In genomic region chr1:168584137-168584536, GRCm38 (mm10) we compare ENCODE assay signal across 20 mouse cellular contexts.
A peak's percentile ranks its signal among the peaks of the same experiment; 100 is the strongest.
DNase-seq lines count a peak whose midpoint lies in the region; ATAC-seq lines count a peak whose summit lies in the region.
"Had no signal": no experiment of that assay in that cellular context is flagged by ENCODE, and none has a peak within 500 bp of the region (broad histone marks: within the 10 kb centered on the region; RNA-seq: fewer than 3 reads in every experiment).

No protein-coding gene starts in this region.

- ATAC-seq in megakaryocyte-erythroid progenitor cell, adult 5-6 weeks (replicated peaks; ENCODE audit: low FRiP score, low TSS enrichment, poor library complexity, severe bottlenecking) = no peak
- ATAC-seq in midbrain, embryonic 11.5 days (ENCODE audit: low FRiP score) = no peak
- ATAC-seq: CD4-positive, CD25-positive, alpha-beta regulatory T cell, adult 4 months; forebrain, embryonic 16.5 days; intestine, postnatal 0 days had no signal

- no peak overlapping the region for H3K9ac ChIP-seq in midbrain, embryonic 11.5 days (ENCODE audit: low read length)
- H3K9ac ChIP-seq: hindbrain, embryonic 13.5 days; limb, embryonic 13.5 days; liver, embryonic 15.5 days; midbrain, embryonic 12.5 days had no signal

- H3K4me3 ChIP-seq in midbrain, embryonic 11.5 days (ENCODE audit: low read depth, low read length) = no peak overlapping the region
- H3K4me3 ChIP-seq: hindbrain, embryonic 13.5 days; left cerebral cortex, adult 2 months; limb, embryonic 13.5 days; liver, embryonic 15.5 days; midbrain, embryonic 12.5 days had no signal

- DNase-seq in cerebellum, postnatal 25 days = peak; percentile 20 to 50
- DNase-seq in cerebellum, postnatal 4 days (ENCODE audit: low spot score in 2 of 2) = no peak
- DNase-seq in right cerebral cortex, adult 18-20 months = peak; percentile 7
- DNase-seq in right cerebral cortex, postnatal 14 days = no peak
- peak; percentile 67 for DNase-seq in adrenal gland, postnatal 14 days
- peak; percentile 25 for DNase-seq in skeletal muscle tissue, adult 2 months (ENCODE audit: low read depth, low spot score)
- DNase-seq in midbrain, embryonic 11.5 days (ENCODE audit: low spot score, missing footprints) = no peak
- DNase-seq: gastrocnemius, postnatal 25 days; heart, postnatal 10 days; kidney, postnatal 36 days; lung, postnatal 14 days had no signal

- no peak overlapping the region for H3K27ac ChIP-seq in midbrain, embryonic 11.5 days (ENCODE audit: low read depth, low read length)
- H3K27ac ChIP-seq: hindbrain, embryonic 13.5 days; left cerebral cortex, adult 2 months; limb, embryonic 13.5 days; liver, embryonic 15.5 days; midbrain, embryonic 12.5 days had no signal

- no peaks in the 10 kb centered on the region for H3K36me3 ChIP-seq in midbrain, embryonic 11.5 days (ENCODE audit: control insufficient read depth, insufficient read depth, low read length)
- H3K36me3 ChIP-seq: hindbrain, embryonic 13.5 days; limb, embryonic 13.5 days; liver, embryonic 15.5 days; midbrain, embryonic 12.5 days had no signal

- no peaks in the 10 kb centered on the region for H3K4me1 ChIP-seq in midbrain, embryonic 11.5 days (ENCODE audit: control insufficient read depth, insufficient read depth, low read length)
- H3K4me1 ChIP-seq: hindbrain, embryonic 13.5 days; limb, embryonic 13.5 days; liver, embryonic 15.5 days; midbrain, embryonic 12.5 days had no signal

- H3K27me3 ChIP-seq in midbrain, embryonic 11.5 days (ENCODE audit: control insufficient read depth, insufficient read depth, low read length) = no peaks in the 10 kb centered on the region
- H3K27me3 ChIP-seq: hindbrain, embryonic 13.5 days; limb, embryonic 13.5 days; liver, embryonic 15.5 days; midbrain, embryonic 12.5 days had no signal

- no peak overlapping the region for H3K4me2 ChIP-seq in midbrain, embryonic 11.5 days
- H3K4me2 ChIP-seq: hindbrain, embryonic 13.5 days; limb, embryonic 13.5 days; liver, embryonic 15.5 days; midbrain, embryonic 12.5 days had no signal

- H3K9me3 ChIP-seq in midbrain, embryonic 11.5 days (ENCODE audit: control insufficient read depth, low read length) = no peaks in the 10 kb centered on the region
- H3K9me3 ChIP-seq: hindbrain, embryonic 13.5 days; limb, embryonic 13.5 days; liver, embryonic 15.5 days; midbrain, embryonic 12.5 days had no signal

- WGBS in midbrain, embryonic 11.5 days = 86% methylated on average over 3 of the region's 3 CpGs

Comparison
In these comparisons a context has a peak if more than half of its experiments do, and no peak if none do; other contexts are left out.
1. DNase-seq: peak in cerebellum, postnatal 25 days (2 of 2), right cerebral cortex, adult 18-20 months (single experiment), adrenal gland, postnatal 14 days (single experiment) and skeletal muscle tissue, adult 2 months (single experiment); none in cerebellum, postnatal 4 days (0 of 2), right cerebral cortex, postnatal 14 days (single experiment) and midbrain, embryonic 11.5 days (single experiment).